ENCODE assay signal across 33 mouse cellular contexts in the genomic region with DNA sequence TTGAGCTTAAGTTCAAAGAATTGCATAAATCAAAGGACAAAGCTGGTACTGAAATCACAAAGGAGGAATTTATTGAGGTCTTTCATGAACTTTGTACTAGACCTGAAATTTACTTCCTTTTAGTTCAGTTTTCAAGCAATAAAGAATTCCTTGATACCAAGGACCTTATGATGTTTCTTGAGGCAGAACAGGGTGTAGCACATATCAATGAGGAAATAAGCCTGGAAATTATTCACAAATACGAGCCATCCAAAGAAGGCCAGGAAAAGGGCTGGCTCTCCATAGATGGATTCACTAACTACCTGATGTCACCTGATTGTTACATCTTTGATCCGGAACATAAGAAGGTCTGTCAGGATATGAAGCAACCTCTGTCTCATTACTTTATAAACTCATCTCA.
"Had no signal": no experiment of that assay in that cellular context is flagged by ENCODE, and none has a peak within 500 bp of the region (broad histone marks: within the 10 kb centered on the region; RNA-seq: fewer than 3 reads in every experiment).

No protein-coding gene starts in this region.

- H3K4me3 ChIP-seq: heart, embryonic 10.5 days; heart, embryonic 12.5 days; heart, embryonic 13.5 days; heart, embryonic 15.5 days; hindbrain, embryonic 10.5 days; hindbrain, embryonic 12.5 days; hindbrain, embryonic 13.5 days; hindbrain, embryonic 15.5 days; kidney, embryonic 15.5 days; layer of hippocampus, adult 2 months; left cerebral cortex, adult 2 months had no signal

- H3K36me3 ChIP-seq: heart, embryonic 15.5 days had no signal

- H3K4me1 ChIP-seq: heart, embryonic 10.5 days; heart, embryonic 12.5 days; heart, embryonic 13.5 days; heart, embryonic 15.5 days; hindbrain, embryonic 10.5 days; hindbrain, embryonic 12.5 days; hindbrain, embryonic 15.5 days; kidney, embryonic 15.5 days had no signal

- H3K27me3 ChIP-seq: heart, embryonic 12.5 days; heart, embryonic 13.5 days; heart, embryonic 15.5 days; hindbrain, embryonic 12.5 days; hindbrain, embryonic 13.5 days; hindbrain, embryonic 15.5 days; kidney, embryonic 15.5 days had no signal

- H3K9me3 ChIP-seq: heart, embryonic 10.5 days; heart, embryonic 12.5 days; heart, embryonic 13.5 days; heart, embryonic 15.5 days; hindbrain, embryonic 10.5 days; hindbrain, embryonic 12.5 days; hindbrain, embryonic 13.5 days; hindbrain, embryonic 15.5 days; kidney, embryonic 15.5 days had no signal

- H3K4me2 ChIP-seq: heart, embryonic 11.5 days; heart, embryonic 12.5 days; heart, embryonic 13.5 days; heart, embryonic 15.5 days; hindbrain, embryonic 12.5 days; hindbrain, embryonic 13.5 days; hindbrain, embryonic 14.5 days; hindbrain, embryonic 15.5 days; kidney, embryonic 15.5 days had no signal

- ATAC-seq: hindbrain, embryonic 16.5 days; hindbrain, postnatal 0 days; inflammation-experienced regulatory T-cells, adult 6 months had no signal

- DNase-seq: heart, postnatal 10 days; heart, postnatal 14 days; heart, postnatal 36 days; heart, postnatal 4 days; kidney, adult 11 months; kidney, adult 18-20 months; kidney, adult 2 months; kidney, adult 8-10 months; kidney, adult 9 months; kidney, postnatal 10 days; kidney, postnatal 14 days; kidney, postnatal 25 days; kidney, postnatal 36 days; kidney, postnatal 4 days; layer of hippocampus, adult 9-11 months; layer of hippocampus, postnatal 36 days had no signal

- H3K27ac ChIP-seq: heart, embryonic 10.5 days; heart, embryonic 13.5 days; heart, embryonic 15.5 days; hindbrain, embryonic 10.5 days; hindbrain, embryonic 12.5 days; hindbrain, embryonic 13.5 days; hindbrain, embryonic 14.5 days; hindbrain, embryonic 15.5 days; hindbrain, postnatal 0 days; kidney, embryonic 15.5 days; kidney, postnatal 0 days; layer of hippocampus, adult 2 months; left cerebral cortex, adult 2 months had no signal

- H3K9ac ChIP-seq: heart, embryonic 12.5 days; heart, embryonic 13.5 days; heart, embryonic 15.5 days; hindbrain, embryonic 12.5 days; hindbrain, embryonic 13.5 days; hindbrain, embryonic 14.5 days; hindbrain, embryonic 15.5 days; kidney, embryonic 15.5 days had no signal
